Mouse (Mus musculus) macrophage (primary cell): ENCODE measurements around the gene Sdhc. TPM values are rescaled to one million over a fixed set of nuclear protein-coding genes. Genes with fewer than 3 reads are reported as not detected.
A peak's percentile ranks its signal among the peaks of the same experiment; 100 is the strongest.
"Not testable (repeated sequence)": the region's sequence is repeated elsewhere in the genome, so short reads cannot be mapped to it uniquely, and the experiment has no call there.

Experiments used
- H3K27ac ChIP-seq: fragments of 350-480 bp; formaldehyde crosslinking; 2 replicates; pipeline ENCODE4 v1.9.0; 2021
- H3K36me3 ChIP-seq: fragments of 350-480 bp; formaldehyde crosslinking; 2 replicates; pipeline ENCODE4 v1.9.0; 2021; ENCODE audit errors: inconsistent target
- H3K4me3 ChIP-seq: fragments of 350-480 bp; formaldehyde crosslinking; 2 replicates; pipeline ENCODE4 v1.9.0; 2021; ENCODE audit errors: inconsistent target
- H3K79me2 ChIP-seq: fragments of 350-480 bp; formaldehyde crosslinking; 2 replicates; pipeline ENCODE4 v1.9.0; 2021; ENCODE audit errors: inconsistent target
- WGBS: methylation state at CpG from one replicate; pipeline ENCODE4 v1.1.7; 2026; ENCODE audit warnings: inconsistent platforms; ENCODE audit not compliant: missing documents; 5-methylcytosine and 5-hydroxymethylcytosine counted together
- polyA plus RNA-seq: library from polyadenylated mRNA; stranded (reverse); fragments of 250-400 nt; gene quantifications from 3 replicates; pipeline ENCODE4 v1.2.4, GENCODE M21; 2018; ENCODE audit warnings: inconsistent platforms

The Sdhc gene
- polyA plus RNA-seq, 1 experiment from 2014 or later = 101 TPM

DNA sequence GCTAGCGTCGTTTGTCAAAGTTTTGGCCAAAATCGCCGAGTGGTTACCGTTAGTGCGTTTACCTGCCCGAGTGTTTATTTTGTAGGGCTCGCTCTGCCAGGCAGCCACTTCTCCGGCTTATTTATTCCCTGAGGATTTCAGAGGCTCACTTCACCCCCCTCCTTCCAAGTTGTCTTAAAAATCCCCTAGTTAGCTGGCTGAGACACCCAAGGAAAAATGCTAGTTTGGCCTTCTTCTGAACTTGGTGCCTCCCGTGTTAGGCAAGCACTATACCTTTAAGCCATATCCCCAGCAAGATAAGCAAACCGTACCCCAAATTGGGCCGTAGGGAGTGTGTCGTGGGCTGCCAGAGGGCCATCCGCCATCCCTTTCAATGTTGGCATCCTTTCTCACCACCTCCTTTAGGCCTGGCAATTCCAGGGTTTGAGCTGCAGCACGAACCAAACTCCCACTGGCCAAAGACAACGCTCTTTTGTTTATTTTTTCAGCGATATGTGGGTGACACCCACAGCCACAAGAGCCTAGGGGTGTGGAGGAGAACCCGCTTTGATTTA, 512 bp upstream of the Sdhc start:
- Histone ChIP-seq H3K4me3 (peak overlapping the region; percentile 99), H3K27ac (peak overlapping the region; percentile 88), H3K36me3 (peaks cover 4% of the 10 kb centered on the region; the same call in 1 of the 2 replicates), H3K79me2 (peaks cover 45% of the 10 kb centered on the region)
- 25% methylated on average over 18 of the region's 18 CpGs for WGBS

- peaks cover 77% of the 10 kb centered on the region for H3K36me3 ChIP-seq
- H3K79me2 ChIP-seq = peaks cover 37% of the 10 kb centered on the region
- not testable (repeated sequence) for H3K4me3 ChIP-seq, H3K27ac ChIP-seq
- WGBS = 94% methylated on average over 8 of the region's 11 CpGs
Observed at GRCm38 (mm10) chr1:171142981-171143380, 7.4 kb downstream of the Sdhc start.

- not testable (repeated sequence) for H3K27ac ChIP-seq, H3K4me3 ChIP-seq, H3K79me2 ChIP-seq
- WGBS = 98% methylated on average over 7 of the region's 8 CpGs
- peaks cover 94% of the 10 kb centered on the region for H3K36me3 ChIP-seq
Observed at GRCm38 (mm10) chr1:171137486-171138155, 12.8 kb downstream of the Sdhc start.

GRCm38 (mm10) chr1:171135600-171135999, 14.8 kb downstream of the Sdhc start:
- Histone ChIP-seq H3K4me3 (no peak overlapping the region), H3K36me3 (peaks cover 81% of the 10 kb centered on the region), H3K27ac (no peak overlapping the region), H3K79me2 (no peaks in the 10 kb centered on the region)
- 92% methylated on average over 2 of the region's 2 CpGs for WGBS

- H3K27ac ChIP-seq = no peak overlapping the region
- no peaks in the 10 kb centered on the region for H3K79me2 ChIP-seq
- H3K4me3 ChIP-seq = no peak overlapping the region
- 86% methylated on average over 1 of the region's 1 CpGs for WGBS
- peaks cover 63% of the 10 kb centered on the region for H3K36me3 ChIP-seq
Observed at GRCm38 (mm10) chr1:171130971-171131370, 19.4 kb downstream of the Sdhc start.

DNA sequence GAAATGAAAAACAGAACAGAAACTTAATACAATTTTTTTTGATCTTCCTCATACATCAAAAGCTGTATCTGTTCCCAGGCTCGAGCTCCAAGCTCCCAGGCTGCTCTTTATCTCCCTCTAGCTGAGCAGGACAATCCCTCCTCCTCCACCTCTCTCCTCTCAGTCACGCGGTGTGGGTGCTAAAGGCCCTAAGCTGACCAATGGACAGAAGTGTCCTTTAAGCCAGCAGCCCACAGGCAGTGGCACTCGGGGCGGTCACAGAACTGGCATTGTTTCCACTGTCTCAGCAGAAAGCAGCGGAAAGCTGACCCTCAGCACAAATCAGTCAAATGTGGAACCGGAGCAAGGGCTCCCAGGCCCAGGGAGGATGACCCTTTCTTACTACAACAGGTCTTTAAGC, 21.2 kb downstream of the Sdhc start:
- H3K4me3 ChIP-seq = no peak overlapping the region
- H3K36me3 ChIP-seq = peaks cover 46% of the 10 kb centered on the region
- no peaks in the 10 kb centered on the region for H3K79me2 ChIP-seq
- 84% methylated on average over 7 of the region's 7 CpGs for WGBS
- H3K27ac ChIP-seq = no peak overlapping the region

GRCm38 (mm10) chr1:171124398-171124797, 26.0 kb downstream of the Sdhc start:
- no peaks in the 10 kb centered on the region for H3K79me2 ChIP-seq
- no peak overlapping the region for H3K27ac ChIP-seq
- whole genome bisulfite sequencing = 96% methylated on average over 5 of the region's 5 CpGs
- no peak overlapping the region for H3K4me3 ChIP-seq
- peaks cover 12% of the 10 kb centered on the region; the same call in 1 of the 2 replicates for H3K36me3 ChIP-seq

- no peaks in the 10 kb centered on the region for H3K36me3 ChIP-seq
- H3K4me3 ChIP-seq = peak overlapping the region; percentile 21
- H3K27ac ChIP-seq = peak overlapping the region; percentile 37
- H3K79me2 ChIP-seq = no peaks in the 10 kb centered on the region
- 8% methylated on average over 7 of the region's 7 CpGs for WGBS
Observed at GRCm38 (mm10) chr1:171122932-171123331, 27.5 kb downstream of the Sdhc start.

- 74% methylated on average over 5 of the region's 5 CpGs for WGBS
- H3K36me3 ChIP-seq = no peaks in the 10 kb centered on the region
- no peak overlapping the region for H3K27ac ChIP-seq
- no peaks in the 10 kb centered on the region for H3K79me2 ChIP-seq
- no peak overlapping the region for H3K4me3 ChIP-seq
Observed at GRCm38 (mm10) chr1:171121839-171122238, 28.6 kb downstream of the Sdhc start.

- no peak overlapping the region for H3K27ac ChIP-seq
- 92% methylated on average over 3 of the region's 3 CpGs for WGBS
- H3K4me3 ChIP-seq = no peak overlapping the region
- H3K36me3 ChIP-seq = no peaks in the 10 kb centered on the region
- H3K79me2 ChIP-seq = no peaks in the 10 kb centered on the region
Observed at GRCm38 (mm10) chr1:171120893-171121292, 29.5 kb downstream of the Sdhc start.

- Histone ChIP-seq H3K79me2 (no peaks in the 10 kb centered on the region), H3K36me3 (no peaks in the 10 kb centered on the region), H3K27ac (no peak overlapping the region), H3K4me3 (no peak overlapping the region)
- 90% methylated on average over 14 of the region's 14 CpGs for WGBS
Observed at GRCm38 (mm10) chr1:171119405-171119804, 31.0 kb downstream of the Sdhc start.

GRCm38 (mm10) chr1:171118996-171119395, 31.4 kb downstream of the Sdhc start:
- no peak overlapping the region for H3K27ac ChIP-seq
- no peak overlapping the region for H3K4me3 ChIP-seq
- H3K79me2 ChIP-seq = no peaks in the 10 kb centered on the region
- H3K36me3 ChIP-seq = no peaks in the 10 kb centered on the region
- 72% methylated on average over 5 of the region's 5 CpGs for WGBS

DNA sequence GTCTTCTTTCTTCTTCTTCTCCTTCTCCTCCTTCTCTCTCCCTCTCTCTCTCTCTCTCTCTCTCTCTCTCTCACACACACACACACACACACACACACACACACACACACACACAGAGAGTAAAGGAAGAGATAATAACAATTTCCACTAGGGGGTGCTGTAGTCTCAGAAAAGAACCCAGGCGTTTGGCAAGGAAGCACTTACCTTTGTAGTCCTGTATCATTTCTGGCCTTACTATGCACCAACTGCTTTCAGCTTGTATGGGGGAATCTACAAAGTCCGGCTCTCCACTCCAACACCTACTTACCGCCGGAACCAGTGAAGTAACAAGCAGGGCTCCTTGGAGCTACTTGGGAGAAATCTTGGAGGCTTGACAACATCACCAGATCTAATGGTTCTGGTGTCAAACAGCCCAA, 32.1 kb downstream of the Sdhc start:
- no peak overlapping the region for H3K27ac ChIP-seq
- 15% methylated on average over 4 of the region's 4 CpGs for WGBS
- H3K36me3 ChIP-seq = no peaks in the 10 kb centered on the region
- H3K79me2 ChIP-seq = no peaks in the 10 kb centered on the region
- no peak overlapping the region for H3K4me3 ChIP-seq

- Histone ChIP-seq H3K79me2 (no peaks in the 10 kb centered on the region), H3K36me3 (no peaks in the 10 kb centered on the region), H3K27ac (no peak overlapping the region), H3K4me3 (no peak overlapping the region)
- 92% methylated on average over 4 of the region's 4 CpGs for WGBS
Observed at GRCm38 (mm10) chr1:171116280-171116679, 34.1 kb downstream of the Sdhc start.

DNA sequence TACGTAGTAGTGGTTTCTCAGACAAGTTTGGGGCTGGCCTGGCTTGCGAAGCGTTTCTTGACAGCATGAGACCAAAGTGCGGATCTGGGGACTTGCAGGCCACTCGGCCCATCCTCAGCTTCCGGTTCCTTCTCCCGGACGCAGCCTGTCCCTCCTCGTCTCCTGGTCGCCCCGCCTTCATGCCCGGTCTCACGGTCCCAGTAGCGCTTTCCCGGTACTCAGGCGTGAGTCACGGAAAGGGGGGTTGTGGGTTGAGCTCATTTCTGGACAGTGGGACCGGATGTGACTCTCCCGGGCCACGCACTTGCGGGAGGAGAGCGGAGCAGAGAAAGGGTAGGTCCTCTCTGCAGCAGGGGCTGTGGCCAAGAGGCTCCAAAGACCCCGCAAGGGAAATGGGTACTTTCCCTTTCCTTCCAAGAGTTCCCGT, 36.5 kb downstream of the Sdhc start, which contains the start of gene Cfap126:
TSS of gene Cfap126 (plus strand) at position 46 of the 427 bp plus-strand sequence.
- WGBS = under 1% methylated on average over 24 of the region's 24 CpGs

More for the DNA sequence above, 36.5 kb downstream of the Sdhc start, which contains the start of gene Cfap126:
- Histone ChIP-seq H3K79me2 (no peaks in the 10 kb centered on the region), H3K36me3 (no peaks in the 10 kb centered on the region), H3K27ac (peak within 1 kb of the TSS; percentile 71), H3K4me3 (peak within 1 kb of the TSS; percentile 38)
